Mouse (Mus musculus): ENCODE measurements at regions not wholly inside any gene's neighbourhood (a gene's known extent, or its start where the extent isn't known, plus 50 kb on each side); places are given as distances from the start of the nearest gene placed in this dataset.

- H3K4me2 ChIP-seq, result no peak overlapping the region
- H3K27ac ChIP-seq, result no peak overlapping the region
- H3K27me3 ChIP-seq (replicated peaks), result no peaks in the 10 kb centered on the region
- H3K9me3 ChIP-seq (replicated peaks), result no peaks in the 10 kb centered on the region
- H3K4me3 ChIP-seq, result no peak overlapping the region
- ATAC-seq, result 0 out of 2 replicates have a peak, but pooled peaks have one; percentile 21
- no peak overlapping the region for H3K9ac ChIP-seq
- WGBS (ENCODE audit: insufficient replicate concordance), result 61% methylated on average over 1 of the region's 1 CpGs
- H3K4me1 ChIP-seq, result no peaks in the 10 kb centered on the region
- H3K36me3 ChIP-seq, result no peaks in the 10 kb centered on the region
Observed at GRCm38 (mm10) chr13:111100448-111100847, 154.4 kb upstream of the Actbl2 start.

GRCm38 (mm10) chr13:111104567-111105219, 150.1 kb upstream of the Actbl2 start:
- no peaks in the 10 kb centered on the region for H3K4me1 ChIP-seq
- ATAC-seq, result no peak
- H3K4me3 ChIP-seq, result no peak overlapping the region
- no peaks in the 10 kb centered on the region for H3K9me3 ChIP-seq (replicated peaks)
- no peak overlapping the region for H3K9ac ChIP-seq
- no peaks in the 10 kb centered on the region for H3K27me3 ChIP-seq (replicated peaks)
- H3K4me2 ChIP-seq, result no peak overlapping the region
- 67% methylated on average over 4 of the region's 4 CpGs for WGBS (ENCODE audit: insufficient replicate concordance)
- no peak overlapping the region for H3K27ac ChIP-seq
- H3K36me3 ChIP-seq, result no peaks in the 10 kb centered on the region

DNA sequence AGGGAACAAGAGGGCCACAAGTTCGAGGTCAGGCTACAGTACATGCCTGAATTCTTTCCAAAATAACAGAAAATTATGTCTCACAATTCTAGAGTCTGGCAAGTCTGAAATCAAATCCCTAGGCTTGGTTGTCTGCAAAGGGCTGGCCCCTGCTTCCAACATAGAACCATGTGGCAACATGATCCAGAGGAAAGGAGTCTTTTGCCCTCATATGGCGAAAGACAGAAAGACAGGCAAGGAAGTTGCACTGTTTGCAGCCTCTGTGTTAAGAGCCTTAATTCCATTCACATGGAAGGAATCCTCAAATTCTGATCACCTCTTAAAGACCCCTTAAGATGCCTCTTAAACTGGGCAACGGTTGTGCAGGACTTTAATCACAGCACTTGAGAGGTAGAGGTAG, 123.7 kb upstream of the Actbl2 start:
- no peak for ATAC-seq
- Histone ChIP-seq H3K4me2 (no peak overlapping the region), H3K36me3 (no peaks in the 10 kb centered on the region), H3K27me3 (replicated peaks) (no peaks in the 10 kb centered on the region), H3K27ac (no peak overlapping the region), H3K9me3 (replicated peaks) (no peaks in the 10 kb centered on the region), H3K4me1 (no peaks in the 10 kb centered on the region), H3K4me3 (no peak overlapping the region), H3K9ac (no peak overlapping the region)
- WGBS (ENCODE audit: insufficient replicate concordance), result 56% methylated on average over 3 of the region's 3 CpGs

DNA sequence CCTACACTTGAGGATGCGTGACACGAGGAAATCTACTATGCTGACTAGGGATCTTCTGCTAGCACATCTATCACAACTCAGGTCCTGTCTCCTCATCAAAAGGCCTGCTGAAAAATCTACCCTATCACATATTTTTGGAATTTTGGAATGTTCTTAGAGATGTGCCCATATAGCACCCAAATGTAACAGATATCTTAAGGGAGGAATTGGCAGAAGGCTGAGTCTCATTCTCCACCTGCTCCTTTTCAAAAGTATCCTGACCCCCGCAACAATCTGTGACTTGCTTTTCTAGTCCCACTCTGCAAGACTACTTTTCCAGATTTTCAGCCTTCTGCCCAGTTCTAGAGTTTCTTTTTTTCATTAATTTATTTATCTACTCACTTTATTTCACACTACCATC, 118.4 kb upstream of the Actbl2 start:
- H3K9ac ChIP-seq, result no peak overlapping the region
- ATAC-seq, result no peak
- 81% methylated on average over 3 of the region's 3 CpGs for WGBS (ENCODE audit: insufficient replicate concordance)
- H3K27me3 ChIP-seq (replicated peaks), result no peaks in the 10 kb centered on the region
- no peaks in the 10 kb centered on the region for H3K9me3 ChIP-seq (replicated peaks)
- H3K4me3 ChIP-seq, result no peak overlapping the region
- no peak overlapping the region for H3K4me2 ChIP-seq
- no peak overlapping the region for H3K27ac ChIP-seq
- H3K4me1 ChIP-seq, result no peaks in the 10 kb centered on the region
- H3K36me3 ChIP-seq, result no peaks in the 10 kb centered on the region

- H3K4me3 ChIP-seq, result no peak overlapping the region
- H3K27ac ChIP-seq, result no peak overlapping the region
- 68% methylated on average over 7 of the region's 7 CpGs for WGBS (ENCODE audit: insufficient replicate concordance)
- no peak overlapping the region for H3K4me2 ChIP-seq
- H3K9ac ChIP-seq, result no peak overlapping the region
- H3K27me3 ChIP-seq (replicated peaks), result no peaks in the 10 kb centered on the region
- H3K4me1 ChIP-seq, result no peaks in the 10 kb centered on the region
- no peaks in the 10 kb centered on the region for H3K9me3 ChIP-seq (replicated peaks)
- no peak for ATAC-seq
- no peaks in the 10 kb centered on the region for H3K36me3 ChIP-seq
Observed at GRCm38 (mm10) chr13:111142757-111143420, 111.9 kb upstream of the Actbl2 start.

DNA sequence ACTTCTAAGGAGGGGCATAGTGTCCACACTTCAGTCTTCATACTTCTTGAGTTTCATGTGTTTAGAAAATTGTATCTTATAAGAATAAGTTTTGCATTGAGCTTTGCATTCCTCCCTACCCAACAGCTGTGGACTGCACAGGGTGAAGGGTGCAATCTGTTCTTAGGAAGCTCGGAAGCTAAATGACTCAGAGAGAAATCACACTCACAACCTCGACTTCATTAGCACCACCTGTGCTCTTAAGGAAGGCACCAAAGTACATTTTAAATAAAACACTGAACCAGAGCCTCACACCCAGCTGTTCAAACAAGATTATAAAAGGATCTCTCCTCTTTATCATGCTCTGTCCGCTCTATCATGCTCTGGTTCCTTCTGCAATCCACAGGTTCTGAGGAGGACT, 110.1 kb upstream of the Actbl2 start:
- no peak overlapping the region for H3K27ac ChIP-seq
- H3K36me3 ChIP-seq, result no peaks in the 10 kb centered on the region
- no peak for ATAC-seq
- H3K9me3 ChIP-seq (replicated peaks), result no peaks in the 10 kb centered on the region
- H3K9ac ChIP-seq, result no peak overlapping the region
- WGBS (ENCODE audit: insufficient replicate concordance), result 58% methylated on average over 3 of the region's 3 CpGs
- H3K4me2 ChIP-seq, result no peak overlapping the region
- no peaks in the 10 kb centered on the region for H3K27me3 ChIP-seq (replicated peaks)
- no peak overlapping the region for H3K4me3 ChIP-seq
- H3K4me1 ChIP-seq, result no peaks in the 10 kb centered on the region

GRCm38 (mm10) chr13:111157921-111158638, 96.7 kb upstream of the Actbl2 start:
- ATAC-seq, result no peak
- Histone ChIP-seq H3K4me2 (no peak overlapping the region), H3K4me3 (no peak overlapping the region), H3K9ac (no peak overlapping the region), H3K4me1 (no peaks in the 10 kb centered on the region), H3K36me3 (no peaks in the 10 kb centered on the region), H3K27ac (no peak overlapping the region), H3K9me3 (replicated peaks) (no peaks in the 10 kb centered on the region), H3K27me3 (replicated peaks) (no peaks in the 10 kb centered on the region)
- WGBS (ENCODE audit: insufficient replicate concordance), result 69% methylated on average over 14 of the region's 14 CpGs

- Histone ChIP-seq H3K4me2 (no peak overlapping the region), H3K9me3 (replicated peaks) (no peaks in the 10 kb centered on the region), H3K4me1 (no peaks in the 10 kb centered on the region), H3K9ac (no peak overlapping the region), H3K27ac (no peak overlapping the region), H3K27me3 (replicated peaks) (no peaks in the 10 kb centered on the region), H3K4me3 (no peak overlapping the region), H3K36me3 (no peaks in the 10 kb centered on the region)
- ATAC-seq, result no peak
Observed at GRCm38 (mm10) chr13:111159498-111159897, 95.3 kb upstream of the Actbl2 start.

DNA sequence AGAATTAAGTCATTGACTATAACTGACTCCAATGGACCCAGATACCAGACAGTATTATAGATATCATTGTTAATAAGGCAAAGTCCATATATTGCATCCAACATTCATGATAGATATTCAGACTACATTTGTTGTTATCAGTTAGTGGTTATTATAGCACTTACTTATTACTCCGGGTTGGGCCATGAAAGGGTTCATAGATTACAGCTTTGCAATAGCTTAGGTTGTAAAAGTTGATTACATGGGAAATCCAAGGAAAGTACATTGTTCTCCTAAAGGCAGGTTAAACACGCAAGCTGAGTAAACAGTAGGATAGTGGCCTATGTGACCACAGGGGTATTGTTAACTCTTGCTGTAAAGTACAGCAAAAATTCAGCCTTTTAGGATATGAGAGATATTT, 89.3 kb upstream of the Actbl2 start:
- 71% methylated on average over 2 of the region's 2 CpGs for WGBS (ENCODE audit: insufficient replicate concordance)
- Histone ChIP-seq H3K4me1 (no peaks in the 10 kb centered on the region), H3K4me3 (no peak overlapping the region), H3K9me3 (replicated peaks) (no peaks in the 10 kb centered on the region), H3K36me3 (no peaks in the 10 kb centered on the region), H3K27ac (no peak overlapping the region), H3K4me2 (no peak overlapping the region), H3K9ac (no peak overlapping the region), H3K27me3 (replicated peaks) (no peaks in the 10 kb centered on the region)
- no peak for ATAC-seq

GRCm38 (mm10) chr13:111170269-111171165, 84.3 kb upstream of the Actbl2 start:
- 63% methylated on average over 5 of the region's 5 CpGs for WGBS (ENCODE audit: insufficient replicate concordance)
- Histone ChIP-seq H3K27ac (no peak overlapping the region), H3K36me3 (no peaks in the 10 kb centered on the region), H3K9me3 (replicated peaks) (no peaks in the 10 kb centered on the region), H3K27me3 (replicated peaks) (no peaks in the 10 kb centered on the region), H3K4me2 (no peak overlapping the region), H3K4me1 (no peaks in the 10 kb centered on the region), H3K9ac (no peak overlapping the region), H3K4me3 (no peak overlapping the region)
- ATAC-seq, result no peak

DNA sequence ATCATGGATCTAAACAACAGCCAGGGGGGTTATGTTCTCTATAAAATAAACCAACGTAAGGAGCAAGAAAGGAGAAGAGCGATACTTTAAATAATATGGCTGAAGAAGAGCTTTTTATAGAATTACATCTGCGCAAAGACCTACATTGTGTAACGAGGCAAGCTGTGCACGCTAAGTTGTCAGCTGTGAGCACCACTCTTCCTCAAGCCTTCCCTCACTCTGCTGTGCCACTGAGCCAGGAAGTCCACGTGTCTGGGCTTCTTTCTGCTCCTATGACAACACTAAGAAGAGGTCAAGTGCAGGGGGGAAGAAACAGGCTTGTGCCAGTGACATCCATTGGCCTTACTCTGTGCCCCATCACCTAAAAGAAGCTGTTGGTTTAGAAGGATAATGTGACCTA, 75.6 kb upstream of the Actbl2 start:
- no peaks in the 10 kb centered on the region for H3K4me1 ChIP-seq
- H3K27me3 ChIP-seq (replicated peaks), result no peaks in the 10 kb centered on the region
- H3K36me3 ChIP-seq, result no peaks in the 10 kb centered on the region
- no peak overlapping the region for H3K27ac ChIP-seq
- no peak overlapping the region for H3K4me3 ChIP-seq
- ATAC-seq, result no peak
- 62% methylated on average over 6 of the region's 6 CpGs for WGBS (ENCODE audit: insufficient replicate concordance)
- H3K9me3 ChIP-seq (replicated peaks), result no peaks in the 10 kb centered on the region
- no peak overlapping the region for H3K4me2 ChIP-seq
- H3K9ac ChIP-seq, result no peak overlapping the region

- Histone ChIP-seq H3K36me3 (no peaks in the 10 kb centered on the region), H3K4me2 (no peak overlapping the region), H3K27me3 (replicated peaks) (no peaks in the 10 kb centered on the region), H3K9ac (no peak overlapping the region), H3K27ac (no peak overlapping the region), H3K4me3 (no peak overlapping the region), H3K4me1 (no peaks in the 10 kb centered on the region), H3K9me3 (replicated peaks) (no peaks in the 10 kb centered on the region)
- WGBS (ENCODE audit: insufficient replicate concordance), result 76% methylated on average over 2 of the region's 2 CpGs
- no peak for ATAC-seq
Observed at GRCm38 (mm10) chr13:111183293-111183692, 71.5 kb upstream of the Actbl2 start.
